Mouse (Mus musculus) kidney, adult 8-10 months (tissue): ENCODE measurements around the gene Chmp2a.
"Not testable (repeated sequence)": the region's sequence is repeated elsewhere in the genome, so short reads cannot be mapped to it uniquely, and the experiment has no call there.

ENCODE experiments used
- DNase-seq, 2 experiments: peaks; one replicate each; pipeline ENCODE4 v3.0.0; 2022

The Chmp2a gene

GRCm38 (mm10) chr7:13034148-13034977 lies at the start of gene Chmp2a:
Chmp2a (minus strand) TSS chr7:13034807.
- peak; percentile 97 for DNase-seq

DNA sequence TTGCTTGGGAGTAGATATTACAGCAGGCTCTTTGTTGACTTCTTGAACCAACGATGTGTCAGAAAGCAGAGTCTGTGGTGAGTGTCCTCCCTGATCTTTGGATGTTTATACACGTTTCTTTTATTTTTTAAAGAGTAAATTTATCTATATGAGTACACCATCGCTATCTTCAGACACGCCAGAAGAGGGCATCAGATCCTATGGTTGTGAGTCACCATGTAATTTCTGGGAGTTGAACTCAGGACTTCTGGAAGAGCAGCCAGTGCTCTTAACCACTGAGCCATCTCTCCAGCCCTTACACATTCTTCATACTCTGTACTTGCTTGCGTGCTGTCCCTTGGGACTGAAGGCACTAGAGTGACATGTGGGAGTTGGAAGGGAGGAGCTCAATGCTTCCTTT lies 37.7 kb upstream of the Chmp2a start:
- no peak for DNase-seq

- DNase-seq: not testable (repeated sequence)
Observed at GRCm38 (mm10) chr7:13063399-13063798, 28.8 kb upstream of the Chmp2a start.

GRCm38 (mm10) chr7:13059536-13059935 lies 24.9 kb upstream of the Chmp2a start:
- DNase-seq: no peak

GRCm38 (mm10) chr7:13056913-13057700 lies 22.5 kb upstream of the Chmp2a start:
- no peak for DNase-seq

GRCm38 (mm10) chr7:13054287-13055010 lies 19.8 kb upstream of the Chmp2a start, which contains the start of gene Mzf1:
Mzf1 (minus strand) TSS chr7:13054764.
- DNase-seq: peak; percentile 95 to 96

DNA sequence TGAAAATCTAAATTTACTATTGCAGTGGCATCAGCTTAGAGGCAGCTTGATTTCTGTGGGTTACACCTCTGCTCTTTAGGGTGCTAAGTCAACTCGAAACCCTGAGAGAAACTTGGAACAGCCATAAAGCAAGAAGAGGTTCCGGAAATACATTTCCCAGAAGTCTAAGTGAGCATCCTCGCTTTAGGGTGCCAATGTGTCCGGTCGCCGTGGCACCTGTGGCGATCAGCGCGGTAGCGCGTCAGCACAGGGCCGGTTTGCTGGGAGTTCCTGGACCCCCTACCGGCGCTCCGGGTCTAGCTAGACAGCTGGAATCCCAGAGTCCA lies 19.3 kb upstream of the Chmp2a start:
- DNase-seq: no peak

- DNase-seq: no peak
Observed at GRCm38 (mm10) chr7:13053501-13053900, 18.9 kb upstream of the Chmp2a start.

- no peak for DNase-seq
Observed at GRCm38 (mm10) chr7:13053001-13053400, 18.4 kb upstream of the Chmp2a start.

GRCm38 (mm10) chr7:13046084-13046483 lies 11.5 kb upstream of the Chmp2a start:
- peak; percentile 76 to 82 for DNase-seq

- no peak for DNase-seq
Observed at GRCm38 (mm10) chr7:13044254-13044625, 9.6 kb upstream of the Chmp2a start.

- DNase-seq: no peak
Observed at GRCm38 (mm10) chr7:13043445-13044253, 9.0 kb upstream of the Chmp2a start.

GRCm38 (mm10) chr7:13043120-13043444 lies 8.5 kb upstream of the Chmp2a start:
- DNase-seq: no peak

GRCm38 (mm10) chr7:13042511-13042910 lies 7.9 kb upstream of the Chmp2a start:
- no peak for DNase-seq

DNA sequence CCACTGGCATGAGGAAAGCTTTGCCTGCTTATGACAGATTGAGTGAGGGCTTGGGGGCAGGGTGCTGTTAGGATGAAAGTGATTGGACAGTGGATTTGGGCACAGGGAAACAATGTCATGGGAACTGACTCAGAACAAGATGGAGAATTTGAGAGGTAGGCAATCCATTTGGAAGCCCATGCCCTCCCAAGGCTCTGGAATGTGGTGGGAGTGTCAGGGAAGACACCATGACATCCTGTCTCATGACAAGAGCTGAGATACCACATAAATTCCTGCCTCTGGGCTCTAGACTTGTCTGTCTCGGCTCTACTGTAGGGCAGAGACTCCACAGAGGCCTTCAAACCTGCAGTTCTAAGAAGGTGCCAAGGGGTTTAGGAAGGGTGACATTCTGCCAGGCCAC lies 6.6 kb upstream of the Chmp2a start:
- DNase-seq: no peak

- no peak for DNase-seq
Observed at GRCm38 (mm10) chr7:13039181-13039580, 4.6 kb upstream of the Chmp2a start.

GRCm38 (mm10) chr7:13038621-13039169 lies 4.1 kb upstream of the Chmp2a start:
- peak; percentile 44 to 65 for DNase-seq

DNA sequence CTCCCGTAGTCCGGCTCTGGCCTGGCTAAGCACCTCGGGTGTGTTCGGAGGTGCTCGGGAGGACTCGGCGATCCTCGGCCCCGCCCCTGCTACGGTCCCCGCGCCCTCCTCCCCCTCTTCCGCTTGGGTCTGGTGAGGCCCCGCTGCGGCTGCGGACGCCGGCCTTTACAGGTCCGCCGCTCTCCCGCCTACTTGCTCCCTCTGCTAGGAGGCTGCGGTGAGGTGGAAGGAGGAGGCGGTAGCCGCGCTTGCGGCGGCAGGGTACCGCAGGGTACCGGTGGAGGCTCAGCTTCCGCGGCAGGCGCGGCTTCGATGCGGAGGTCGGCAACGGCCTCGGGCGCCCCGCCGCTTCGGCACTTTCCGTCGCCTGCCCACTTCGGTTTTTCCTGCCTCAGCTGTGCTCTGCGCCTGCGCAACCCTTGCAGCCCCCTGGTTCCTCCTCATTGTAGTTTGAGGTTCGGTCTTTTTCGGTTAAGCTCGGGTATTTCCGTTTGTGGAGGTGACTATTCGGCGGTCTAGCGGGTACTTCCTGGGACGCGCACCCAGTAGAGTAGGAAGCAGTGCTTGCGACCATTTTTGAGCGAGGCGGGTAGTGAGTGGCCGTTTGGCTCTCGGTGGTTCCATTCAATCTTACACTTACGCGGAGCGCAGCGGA lies 3.4 kb upstream of the Chmp2a start, which contains the start of gene Ube2m:
Gene Ube2m, minus strand, starts transcription at position 375 of the 655 bp plus-strand sequence.
- peak; percentile 97 to 98 for DNase-seq

- DNase-seq: peak in 1 of 2 experiments; percentile 45
Observed at GRCm38 (mm10) chr7:13037366-13037765, 2.8 kb upstream of the Chmp2a start.

DNA sequence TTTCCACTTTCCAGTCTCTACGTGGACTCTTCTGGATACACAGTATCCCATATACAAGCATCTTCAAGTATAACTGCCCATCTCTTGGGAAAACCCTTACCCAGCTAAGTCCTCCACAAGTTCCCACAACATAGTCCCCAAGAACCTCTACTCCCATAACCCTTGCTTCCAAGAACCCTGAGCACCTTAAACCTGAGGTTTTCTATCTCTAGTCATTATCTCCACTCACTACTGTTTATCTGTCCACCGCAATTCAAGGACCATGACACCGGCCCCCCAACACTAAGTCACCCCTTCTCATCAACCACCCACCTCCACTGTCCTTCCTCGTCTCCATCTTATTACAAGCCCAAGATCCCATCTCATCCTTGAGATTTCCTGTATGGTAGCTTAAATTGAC lies 2.2 kb upstream of the Chmp2a start:
- DNase-seq: no peak

- no peak for DNase-seq
Observed at GRCm38 (mm10) chr7:13035211-13035855, 726 bp upstream of the Chmp2a start.
